Mouse (Mus musculus) layer of hippocampus, adult 18-20 months (tissue): ENCODE measurements at regions not wholly inside any gene's neighbourhood (a gene's known extent, or its start where the extent isn't known, plus 50 kb on each side); places are given as distances from the start of the nearest gene placed in this dataset.
A peak's percentile ranks its signal among the peaks of the same experiment; 100 is the strongest.

Source experiments
- DNase-seq, 2 experiments: peaks; one replicate each; pipeline ENCODE4 v3.0.0; 2022; ENCODE audit warnings: low spot score in 2 of 2

DNA sequence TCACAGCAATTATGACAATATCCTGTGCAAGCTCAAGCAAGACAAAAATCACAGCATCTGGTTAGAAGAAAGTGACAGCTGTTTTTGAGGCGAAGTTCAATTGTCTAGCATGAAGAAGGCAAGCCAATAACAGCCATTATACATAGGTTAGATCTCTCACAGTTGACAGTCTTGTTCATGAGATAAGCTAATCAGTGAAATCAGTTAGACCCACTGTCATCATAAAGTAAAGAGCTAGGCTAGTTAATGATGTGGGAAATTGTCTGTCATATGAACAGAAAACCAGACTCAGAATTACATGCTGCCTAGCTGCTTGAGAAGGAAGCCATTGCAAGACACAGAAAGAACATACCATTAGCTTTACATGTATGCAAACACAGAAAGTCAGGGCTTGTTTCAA is 470.2 kb upstream of the 5930422O12Rik start:
- DNase-seq = no peak

DNA sequence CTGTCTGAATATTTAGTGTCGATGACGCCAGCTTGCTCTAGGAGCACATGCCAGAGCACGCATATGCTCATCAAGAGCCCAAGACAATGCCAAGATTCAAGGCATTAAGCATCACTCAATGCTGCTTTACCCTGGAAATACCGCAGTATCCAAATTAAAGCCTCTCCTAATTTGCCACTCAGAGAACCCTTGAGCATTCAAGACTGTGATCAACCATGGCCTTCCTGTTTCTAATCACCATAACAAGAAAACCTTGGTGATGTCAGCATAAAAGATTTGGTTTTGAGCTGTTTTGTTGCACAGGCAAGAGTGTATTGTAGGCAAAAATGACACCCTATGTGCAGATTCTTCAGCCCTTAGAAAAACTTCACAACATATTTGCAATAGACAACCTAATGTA is 469.7 kb upstream of the 5930422O12Rik start:
- DNase-seq = peak in 1 of 2 experiments; percentile 27

DNA sequence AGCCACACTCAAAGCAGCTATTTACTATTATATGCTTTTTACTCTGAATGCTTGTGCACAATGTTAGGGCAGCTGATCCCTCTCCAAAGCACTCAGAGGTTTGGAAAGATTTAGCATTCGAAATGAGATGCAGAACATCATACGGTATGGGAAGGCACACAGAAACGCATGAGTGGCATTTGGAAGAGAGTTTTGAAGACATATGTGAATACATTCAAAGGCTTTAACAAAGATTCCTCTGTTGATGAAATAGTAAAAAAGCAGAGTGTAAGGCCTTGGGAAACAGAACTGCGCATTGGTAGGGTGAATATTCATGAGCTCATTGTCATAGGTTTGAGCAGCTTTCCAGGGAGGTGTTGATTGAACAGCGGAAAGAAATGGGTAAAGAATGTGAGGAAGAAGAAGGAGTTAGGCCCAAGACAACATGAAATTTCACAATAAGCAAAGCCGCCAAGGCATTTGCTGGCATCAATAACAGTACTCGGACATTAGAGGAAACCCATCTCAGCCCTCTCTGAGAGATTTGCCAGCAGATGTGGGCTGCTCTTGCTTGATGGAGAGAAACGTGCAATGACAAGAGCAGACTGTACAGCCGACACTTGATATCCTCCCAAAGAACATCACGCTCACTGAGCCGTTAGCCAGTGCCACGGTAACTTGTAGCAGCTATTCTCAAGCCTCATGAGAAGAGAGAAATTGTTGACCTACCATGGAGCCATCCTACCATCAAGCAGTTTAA is 469.0 kb upstream of the 5930422O12Rik start:
- DNase-seq = peak in 1 of 2 experiments; percentile 11

DNA sequence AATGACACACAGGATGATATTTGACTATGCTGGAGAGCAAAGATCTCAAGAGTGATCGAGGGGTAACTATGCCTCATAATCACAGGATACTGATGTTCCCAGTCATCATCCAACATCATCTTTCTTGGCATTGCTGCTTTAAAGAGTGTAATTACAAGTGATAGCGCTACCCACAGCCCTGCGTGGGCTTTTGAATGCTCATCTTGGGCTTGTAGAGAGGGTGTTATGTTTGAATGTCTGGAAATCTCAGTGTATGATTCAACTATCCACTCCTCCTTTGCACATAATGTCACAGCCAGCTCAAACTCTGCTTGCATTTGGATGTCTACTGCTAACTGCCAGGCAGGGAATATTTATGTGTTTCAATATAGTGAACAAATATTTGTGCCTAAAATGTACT is 438.3 kb upstream of the 5930422O12Rik start:
- DNase-seq = peak in 1 of 2 experiments; percentile 15

DNA sequence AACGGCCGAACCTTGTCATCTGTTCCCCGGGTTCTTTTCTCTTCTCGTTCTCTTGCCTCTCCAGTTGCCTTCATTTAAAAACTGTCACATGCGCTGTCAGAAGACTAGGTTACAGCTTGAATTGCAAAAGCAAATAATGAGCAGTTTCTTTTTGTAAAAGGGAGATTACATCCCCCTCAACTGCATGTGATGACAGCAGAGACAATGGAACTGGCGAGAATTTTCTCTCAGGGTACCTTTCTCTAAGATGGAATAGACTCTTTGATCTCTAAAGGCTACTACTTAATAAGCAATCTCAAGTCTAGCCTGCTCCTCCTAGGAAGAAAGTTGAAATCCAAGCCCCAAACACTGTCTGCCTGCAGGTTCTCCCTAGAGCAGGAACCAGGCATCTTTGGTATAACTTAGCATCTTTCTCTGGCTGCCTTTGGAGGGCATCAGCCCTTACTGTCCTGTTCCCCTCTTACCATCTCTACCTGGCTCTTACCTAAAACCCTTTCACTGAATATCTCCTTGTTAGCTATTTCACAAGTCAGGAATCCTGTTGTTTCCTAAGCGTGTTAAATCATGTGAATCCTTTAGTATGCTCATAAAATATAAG is 424.4 kb upstream of the 5930422O12Rik start:
- DNase-seq = peak in 1 of 2 experiments; percentile 24

DNA sequence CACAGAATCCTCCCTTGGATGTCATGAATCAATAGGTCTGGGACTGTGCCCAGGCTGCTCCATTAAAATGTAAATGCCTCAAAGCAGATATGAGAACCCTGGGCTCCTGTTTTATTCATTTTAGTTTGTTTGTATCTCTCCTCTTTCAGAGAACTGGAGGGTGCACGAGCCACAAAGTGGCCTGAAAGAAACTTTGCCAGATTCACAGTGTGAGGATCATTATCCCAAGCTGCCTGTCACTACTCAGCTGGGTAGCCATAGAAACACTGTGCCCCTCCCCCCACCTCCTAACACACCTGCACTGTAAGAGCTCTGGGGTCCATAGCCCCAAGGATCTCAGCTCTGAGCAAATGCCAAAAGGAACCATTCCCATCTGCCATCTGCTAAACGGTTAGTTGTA is 423.9 kb upstream of the 5930422O12Rik start:
- no peak for DNase-seq

DNA sequence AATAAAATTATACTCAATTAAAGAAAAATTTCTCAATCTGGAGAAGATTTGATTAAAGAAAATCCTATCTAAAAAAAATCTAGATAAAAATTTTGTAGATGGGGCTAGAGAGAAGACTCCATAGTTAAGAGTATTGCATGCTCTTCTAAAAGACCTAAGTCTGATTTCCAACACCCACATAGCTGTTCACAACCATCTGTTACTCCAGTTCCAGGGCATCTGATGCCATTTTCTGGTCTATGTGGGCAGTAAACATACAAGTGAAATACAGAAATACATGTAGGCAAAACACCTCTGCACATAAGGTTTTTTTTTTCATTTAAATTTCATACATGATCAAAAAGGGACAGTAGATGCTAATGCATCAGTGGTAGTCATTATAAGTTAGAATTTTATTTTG is 418.4 kb upstream of the 5930422O12Rik start:
- DNase-seq = peak in 1 of 2 experiments; percentile 63

DNA sequence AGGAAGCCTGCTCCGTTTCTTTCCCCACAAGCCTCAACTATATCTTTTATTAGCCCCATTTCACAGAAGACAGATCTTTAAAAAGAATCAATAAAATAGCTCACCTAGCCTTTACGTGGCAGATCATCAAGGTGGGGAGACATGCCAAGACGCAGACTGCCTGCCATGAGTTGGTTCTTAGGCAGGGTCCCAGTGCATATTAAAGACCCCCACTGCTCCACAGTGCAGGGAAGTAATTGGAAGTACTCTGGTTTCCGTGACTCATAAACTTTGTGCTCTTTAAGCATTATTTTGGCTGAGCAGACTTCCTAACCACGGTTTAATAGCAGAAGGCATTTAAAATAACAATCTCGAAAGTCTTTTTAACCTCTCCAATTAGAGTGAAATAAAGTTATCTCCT is 415.7 kb upstream of the 5930422O12Rik start:
- no peak for DNase-seq

DNA sequence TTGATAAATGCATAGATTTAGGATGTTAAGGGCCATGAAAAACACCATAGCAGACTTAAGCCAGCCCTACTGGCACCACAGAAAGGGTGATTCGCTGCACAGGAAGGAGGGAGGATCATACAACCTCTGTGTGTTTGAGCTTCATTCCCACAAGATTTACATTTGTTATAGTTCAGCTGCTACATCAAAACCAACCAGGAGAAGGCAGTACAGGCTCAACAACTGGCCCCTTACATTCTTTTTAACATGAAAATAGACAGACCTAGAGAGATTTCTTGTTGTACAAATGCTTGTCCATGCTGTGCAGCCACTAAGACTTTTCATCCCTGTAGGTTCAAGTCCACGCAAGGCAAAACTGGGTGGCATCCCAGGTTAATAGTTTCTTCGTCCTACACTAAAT is 412.6 kb upstream of the 5930422O12Rik start:
- peak in 1 of 2 experiments; percentile 23 for DNase-seq

DNA sequence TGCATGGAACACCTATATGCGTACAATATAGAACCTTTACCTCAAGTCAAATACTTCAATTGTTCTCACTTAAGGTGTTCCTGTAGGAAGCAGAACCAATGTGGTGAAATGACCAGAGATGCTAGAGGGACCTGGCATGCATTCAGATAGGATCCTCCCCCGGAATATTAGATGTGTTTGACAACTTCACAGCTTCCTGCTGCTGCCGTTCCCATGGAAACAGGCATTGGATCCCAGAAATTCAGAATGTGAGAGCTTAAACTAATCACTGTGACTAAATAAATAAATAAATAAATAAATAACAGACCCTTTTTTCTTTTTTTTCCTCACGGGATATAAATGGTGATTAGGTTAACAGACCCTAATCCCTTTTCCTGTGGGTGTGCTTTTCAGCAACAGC is 401.5 kb upstream of the 5930422O12Rik start:
- peak in 1 of 2 experiments; percentile 24 for DNase-seq

DNA sequence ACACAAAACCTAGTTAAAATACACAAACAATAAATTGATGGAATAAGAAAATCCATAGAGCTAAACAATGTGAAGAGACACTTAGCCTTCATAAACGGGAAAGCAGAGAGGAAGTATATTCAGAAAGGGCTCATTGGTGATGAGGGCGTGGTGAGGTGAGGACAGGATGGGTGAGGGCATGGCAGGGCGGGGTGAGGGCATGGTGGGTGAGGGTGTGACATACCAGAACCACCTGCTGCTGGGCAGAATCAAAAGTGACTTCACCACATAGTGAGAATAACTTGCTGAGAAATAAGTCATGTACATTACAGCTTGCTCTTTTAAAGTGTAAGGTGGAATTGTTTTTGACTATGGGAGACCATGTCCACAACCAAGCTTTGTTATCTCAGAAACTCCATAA is 399.1 kb upstream of the 5930422O12Rik start:
- no peak for DNase-seq

DNA sequence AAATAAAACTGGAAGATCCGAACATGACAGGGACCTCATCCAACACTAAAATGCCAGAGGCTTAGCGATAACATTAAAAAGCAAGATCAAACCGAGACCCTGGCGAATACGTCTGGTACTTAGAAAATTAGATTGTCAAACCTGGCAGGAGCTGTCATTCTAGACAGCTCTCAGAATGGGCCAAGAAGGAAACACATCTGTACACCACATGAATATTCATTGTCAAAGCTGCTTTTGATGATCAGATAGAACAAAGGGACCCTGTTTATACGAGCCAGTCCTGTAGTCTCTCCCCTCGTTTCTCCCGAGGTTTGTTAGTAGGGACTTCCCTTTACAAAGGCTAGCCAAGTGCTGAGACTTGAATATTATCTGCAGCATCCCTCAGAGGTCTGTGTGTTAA is 376.5 kb upstream of the 5930422O12Rik start:
- no peak for DNase-seq

DNA sequence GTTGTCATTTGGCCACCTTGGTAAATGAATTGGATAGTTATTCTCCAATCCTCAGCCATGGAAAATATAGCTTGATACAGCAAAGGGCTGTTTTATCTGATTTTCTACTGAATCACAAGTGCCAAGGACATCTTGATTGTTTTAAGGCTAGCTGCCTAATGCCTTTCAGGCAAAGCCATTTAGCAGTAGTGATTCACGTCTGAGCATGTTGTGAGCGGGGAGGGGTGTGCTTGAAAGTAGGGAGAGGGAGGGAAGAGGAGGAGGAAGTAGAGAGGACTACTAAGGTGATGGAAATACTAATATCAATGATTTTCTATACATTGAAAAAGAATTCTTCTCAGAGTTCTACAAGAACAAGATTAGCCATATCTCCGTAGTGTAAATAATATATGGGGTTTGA is 362.9 kb upstream of the 5930422O12Rik start:
- DNase-seq = no peak

DNA sequence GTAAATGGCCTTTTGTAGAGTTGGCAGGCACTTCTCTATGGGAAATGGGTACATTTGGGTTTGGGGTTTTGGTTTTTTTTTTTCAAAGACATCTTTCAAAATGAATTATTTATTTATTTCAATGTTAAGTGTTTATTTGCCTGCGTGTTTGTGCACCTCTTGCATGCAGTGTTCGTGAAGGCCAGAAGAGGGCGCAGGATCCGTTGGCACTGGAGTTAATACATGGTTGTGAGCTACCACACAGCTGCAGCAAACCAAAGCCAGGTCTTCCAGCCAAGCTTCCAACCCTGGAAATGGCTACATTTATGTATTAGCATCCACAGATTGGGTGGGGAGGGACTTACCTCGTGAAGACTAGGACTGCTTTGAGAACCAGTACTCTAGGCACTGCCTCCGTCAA is 362.3 kb upstream of the 5930422O12Rik start:
- DNase-seq = no peak

DNA sequence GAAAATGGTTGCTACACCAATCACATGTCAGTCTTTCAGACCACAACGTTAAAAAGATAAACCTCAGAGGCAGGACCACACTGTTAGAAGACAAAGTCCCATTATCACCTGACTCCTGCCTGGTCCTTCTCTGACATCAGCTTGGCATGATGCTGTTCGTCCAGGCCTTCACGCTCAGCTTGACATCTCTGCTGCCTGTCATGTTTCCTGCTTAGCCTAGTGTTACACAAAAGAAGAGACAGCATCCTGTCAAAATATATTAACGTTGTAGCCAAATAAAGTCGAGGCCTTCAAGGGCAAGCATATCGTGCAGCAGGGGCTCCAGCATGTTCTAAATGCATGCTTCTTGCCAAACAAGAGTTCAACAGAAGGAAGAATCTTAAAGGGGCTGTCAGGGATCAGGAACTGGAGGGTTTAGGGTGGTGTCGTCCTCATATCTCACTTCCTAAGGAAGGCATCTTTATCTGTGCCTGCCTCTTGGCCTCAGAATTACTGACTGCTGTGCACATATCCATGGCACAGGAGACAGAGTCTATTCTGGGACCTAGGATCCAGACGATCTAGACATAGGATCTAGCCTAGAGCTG is 361.0 kb upstream of the 5930422O12Rik start:
- no peak for DNase-seq

DNA sequence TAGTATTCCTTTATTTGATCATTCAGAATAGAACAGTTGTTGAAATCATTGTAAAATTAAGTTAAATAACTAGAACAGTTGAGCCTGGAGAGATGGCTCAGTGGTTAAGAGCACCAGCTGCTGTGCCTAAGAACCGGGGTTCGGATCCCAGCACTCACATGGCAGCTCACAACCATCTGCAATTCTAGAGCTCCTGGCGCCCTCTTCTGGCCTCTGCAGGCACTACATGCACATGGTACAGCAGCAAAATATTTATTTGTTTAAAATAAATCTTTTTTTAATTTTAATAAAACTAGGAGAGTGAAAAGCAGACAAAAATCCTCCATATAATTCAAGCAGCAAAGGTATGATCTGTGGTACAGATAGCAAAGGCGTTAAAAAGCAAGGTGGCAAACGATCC is 360.0 kb upstream of the 5930422O12Rik start:
- no peak for DNase-seq

DNA sequence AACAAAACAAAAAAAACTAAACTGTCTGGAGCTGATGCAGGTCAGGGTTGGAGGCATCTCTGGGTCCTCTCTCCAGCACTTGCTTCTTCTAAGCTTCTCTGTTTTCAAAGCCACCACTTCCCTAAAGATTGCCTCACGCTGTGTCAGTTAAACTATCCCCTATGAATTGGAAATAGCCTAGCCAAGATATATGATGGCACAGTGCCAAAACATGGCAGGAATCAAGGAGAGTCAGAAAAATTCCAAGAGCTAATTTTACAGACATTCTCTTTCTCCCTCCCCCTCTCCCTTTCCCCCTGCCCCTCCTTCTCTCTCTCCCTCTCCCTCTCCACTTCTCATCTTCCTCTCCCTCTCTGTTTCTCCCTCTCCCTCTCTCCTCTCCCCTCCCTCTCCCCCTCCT is 353.3 kb upstream of the 5930422O12Rik start:
- DNase-seq = no peak

DNA sequence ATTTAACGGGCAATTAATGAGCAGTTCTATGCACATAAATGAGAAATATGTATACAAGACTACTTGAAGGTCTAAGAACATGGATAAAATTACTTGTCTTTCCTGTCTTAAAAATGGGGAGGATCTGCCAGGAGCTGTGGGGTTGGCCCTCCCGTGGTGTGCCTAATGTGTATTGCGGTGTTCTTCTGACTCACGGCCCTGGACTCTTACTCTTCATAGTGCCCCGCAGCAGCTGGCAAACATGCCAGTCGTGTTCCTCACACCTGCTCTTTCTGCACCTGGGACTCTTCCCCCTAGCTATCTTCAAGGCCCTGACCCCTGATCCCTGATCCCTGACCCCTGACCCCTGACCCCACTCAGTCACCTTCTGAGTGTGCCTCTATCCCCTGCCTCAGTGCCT is 352.3 kb upstream of the 5930422O12Rik start:
- no peak for DNase-seq

DNA sequence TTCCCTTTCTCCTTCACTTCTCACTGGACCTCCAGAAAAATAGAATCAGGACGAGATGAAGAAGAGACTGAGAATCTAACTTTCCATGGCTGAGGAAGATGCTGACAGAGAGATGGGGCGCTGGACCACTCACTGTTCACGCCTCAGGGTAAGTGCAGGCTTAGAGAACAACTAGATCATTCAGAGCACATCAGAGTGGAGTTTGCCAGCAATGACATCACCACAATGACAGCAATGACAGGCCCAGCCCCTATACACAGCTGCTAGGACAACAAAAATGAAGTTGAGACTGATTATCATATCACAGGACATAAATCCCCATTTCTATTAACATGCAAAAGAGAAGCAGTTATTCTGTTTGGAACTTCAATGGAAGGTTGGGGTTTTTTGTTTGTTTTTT is 350.4 kb upstream of the 5930422O12Rik start:
- DNase-seq = peak in 1 of 2 experiments; percentile 16

DNA sequence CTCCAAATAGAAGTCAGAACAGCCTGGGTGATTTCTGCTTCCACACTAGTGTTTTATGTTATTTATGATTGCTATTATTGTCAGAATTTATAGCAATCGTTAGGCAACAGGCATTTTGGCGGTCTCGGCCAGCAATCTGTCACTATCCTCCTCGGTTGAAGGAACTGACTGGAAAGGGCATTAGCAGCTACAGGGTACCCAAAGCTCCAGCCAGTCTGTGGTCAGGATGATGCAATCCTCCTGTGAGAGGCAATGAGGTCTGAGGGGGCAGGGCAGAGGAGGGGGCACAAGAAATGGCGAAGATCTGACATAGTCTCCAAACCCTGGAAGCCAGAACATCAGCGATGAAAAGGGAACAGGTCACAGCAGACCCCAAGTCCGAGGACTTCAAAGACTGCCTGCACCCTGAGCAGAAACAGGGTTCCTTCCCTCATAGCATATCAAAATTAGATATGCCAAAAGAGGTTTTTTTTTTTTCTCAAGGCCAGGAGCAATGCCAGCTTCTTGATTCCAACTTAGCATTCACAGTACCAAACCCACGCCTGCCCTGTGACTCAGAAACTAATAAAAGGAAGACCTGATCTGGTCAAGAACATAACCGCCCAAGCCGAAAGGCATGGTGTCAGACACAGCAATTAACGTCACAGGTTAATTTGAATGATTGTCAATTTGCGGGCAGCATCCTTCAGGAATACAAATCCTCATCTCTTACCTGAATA is 348.5 kb upstream of the 5930422O12Rik start:
- no peak for DNase-seq

DNA sequence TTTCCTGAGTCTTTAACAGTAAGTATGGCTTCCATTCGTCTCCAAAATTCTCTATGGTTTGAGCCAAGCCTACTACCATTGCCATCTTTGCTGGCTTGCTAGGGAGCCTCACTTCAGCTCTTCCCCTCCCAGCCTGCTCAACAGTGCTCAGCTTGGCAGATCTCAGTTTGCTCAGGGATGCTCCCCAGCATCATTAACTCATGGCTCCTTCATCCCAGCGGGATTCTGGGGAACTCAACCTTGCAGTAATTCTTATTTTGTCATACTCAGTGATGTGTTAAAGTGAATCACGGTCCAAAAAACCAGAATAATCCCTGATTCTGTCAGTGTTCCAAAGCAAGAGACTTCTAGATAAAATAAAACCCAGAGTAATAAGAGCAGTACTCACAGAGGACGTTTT is 346.6 kb upstream of the 5930422O12Rik start:
- no peak for DNase-seq

DNA sequence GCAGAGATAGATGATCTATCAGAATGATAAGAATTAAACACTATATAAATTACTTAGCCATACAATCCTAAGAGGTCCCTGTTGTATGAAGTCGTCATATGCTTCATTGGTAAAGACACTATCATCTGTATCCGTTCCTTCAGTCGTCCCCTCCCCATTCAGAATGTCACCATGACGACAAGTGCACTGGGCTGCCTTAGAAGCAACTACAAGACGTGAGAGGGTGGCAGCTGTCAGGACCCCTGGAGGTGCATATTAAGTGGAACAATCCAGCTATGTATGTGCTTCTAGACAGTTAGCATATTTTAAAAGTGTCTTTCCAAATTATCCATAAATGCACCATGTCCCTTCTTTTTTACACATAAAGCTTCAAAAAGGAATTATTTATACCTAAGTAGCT is 343.0 kb upstream of the 5930422O12Rik start:
- DNase-seq = no peak
